Mouse (Mus musculus) hindbrain, postnatal 0 days (tissue): ENCODE data around the gene Ptges3. TPM values are rescaled to one million over a fixed set of nuclear protein-coding genes. Genes with fewer than 3 reads are reported as not detected.
A peak's percentile ranks its signal among the peaks of the same experiment; 100 is the strongest.

Experiments
- ATAC-seq: fragments of 200-750 bp; cut with Nextera tagmentation; 2 replicates; pipeline ENCODE4 v1.8.0; 2017; ENCODE audit warnings: mild to moderate bottlenecking, moderate TSS enrichment, moderate library complexity
- DNase-seq: peaks from one replicate; pipeline ENCODE4 v3.0.0-alpha.2; 2015; ENCODE audit warnings: low spot score
- H3K27ac ChIP-seq: fragments of 300-500 bp; sonication (generic); 2 replicates; pipeline ENCODE4 v1.5.1; 2014; ENCODE audit warnings: mild to moderate bottlenecking
- H3K27me3 ChIP-seq: fragments of 300-500 bp; sonication (generic); 2 replicates; pipeline ENCODE4 v1.6.1; 2014; ENCODE audit warnings: low read length, mixed read lengths; ENCODE audit not compliant: insufficient read depth
- H3K36me3 ChIP-seq: fragments of 300-500 bp; sonication (generic); 2 replicates; pipeline ENCODE4 v1.6.1; 2014; ENCODE audit warnings: low read length, mixed read lengths; ENCODE audit not compliant: insufficient read depth
- H3K4me1 ChIP-seq: fragments of 300-500 bp; sonication (generic); 2 replicates; pipeline ENCODE4 v1.6.1; 2014; ENCODE audit warnings: antibody characterized with exemption, low read length, mixed read lengths; ENCODE audit not compliant: insufficient read depth
- H3K4me2 ChIP-seq: fragments of 300-500 bp; sonication (generic); 2 replicates; pipeline ENCODE4 v1.6.1; 2014; ENCODE audit warnings: low read depth, mild to moderate bottlenecking, low read length, moderate library complexity, mixed read lengths
- H3K4me3 ChIP-seq: fragments of 300-500 bp; sonication (generic); 2 replicates; pipeline ENCODE4 v1.5.1; 2014; ENCODE audit warnings: low read length
- H3K9ac ChIP-seq: fragments of 300-500 bp; sonication (generic); replicated peaks from 2 replicates; pipeline ENCODE4 v1.6.1; 2014; ENCODE audit warnings: mild to moderate bottlenecking, low read length, moderate library complexity, mixed read lengths
- H3K9me3 ChIP-seq: fragments of 300-500 bp; sonication (generic); 2 replicates; pipeline ENCODE4 v1.6.1; 2016; ENCODE audit warnings: low read length, mixed read lengths
- CTCF ChIP-seq: IDR thresholded peaks from 2 replicates; pipeline ENCODE4 v1.5.1; 2016; ENCODE audit warnings: antibody characterized with exemption, control low read depth, low read depth
- WGBS: fragments of 180-500 bp; shearing (Covaris S2); extraction: QIAGEN DNeasy Blood & Tissue Kit; methylation state at CpG from one replicate; pipeline ENCODE4 v1.1.7; 2014; 5-methylcytosine and 5-hydroxymethylcytosine counted together
- polyA plus RNA-seq: library from polyadenylated mRNA; unstranded; fragments of >200 nt; fragmentation: Nextera tagmentation; extraction: Ambion mirVana; gene quantifications from 2 replicates; pipeline ENCODE4 v1.2.1, GENCODE M21; 2015
- total RNA-seq: library from RNA; depleted of rRNA; stranded (reverse); fragments of >200 nt; gene quantifications from 2 replicates; pipeline ENCODE4 v1.2.3, GENCODE M21; 2014

Gene Ptges3
- total and polyA plus RNA-seq, 2 experiments from 2014 or later: 87.7 to 417 TPM

- H3K9ac ChIP-seq: peak overlapping the region; percentile 99
- peak overlapping the region; percentile 88 for H3K4me2 ChIP-seq
- WGBS: 5% methylated on average over 10 of the region's 10 CpGs
- H3K27me3 ChIP-seq: no peaks in the 10 kb centered on the region
- H3K27ac ChIP-seq: peak overlapping the region; percentile 93
- peaks cover 13% of the 10 kb centered on the region; the same call in 1 of the 2 replicates for H3K4me1 ChIP-seq
- DNase-seq (peak; percentile 57), ATAC-seq (no peak)
- H3K9me3 ChIP-seq: no peaks in the 10 kb centered on the region
- no peak for TF ChIP-seq CTCF
- peak overlapping the region; percentile 98 for H3K4me3 ChIP-seq
- peaks cover 20% of the 10 kb centered on the region for H3K36me3 ChIP-seq
Observed at GRCm38 (mm10) chr10:128036746-128037425, 21.9 kb upstream of the Ptges3 start.

- H3K9ac ChIP-seq: no peak overlapping the region
- WGBS: 73% methylated on average over 3 of the region's 3 CpGs
Observed at GRCm38 (mm10) chr10:128037921-128038320, 20.8 kb upstream of the Ptges3 start.

GRCm38 (mm10) chr10:128039167-128039566 is 19.6 kb upstream of the Ptges3 start:
- Histone ChIP-seq H3K9ac (no peak overlapping the region), H3K4me2 (no peak overlapping the region), H3K4me3 (no peak overlapping the region), H3K4me1 (peaks cover 13% of the 10 kb centered on the region; the same call in 1 of the 2 replicates), H3K27me3 (no peaks in the 10 kb centered on the region), H3K27ac (no peak overlapping the region), H3K36me3 (peaks cover 20% of the 10 kb centered on the region), H3K9me3 (no peaks in the 10 kb centered on the region)
- no peak for TF ChIP-seq CTCF
- no peak for DNase-seq
- 69% methylated on average over 5 of the region's 5 CpGs for WGBS
- no peak for ATAC-seq

More at GRCm38 (mm10) chr10:128037921-128038320, 20.8 kb upstream of the Ptges3 start:
- DNase-seq (no peak), ATAC-seq (no peak)
- no peak for TF ChIP-seq CTCF
- Histone ChIP-seq H3K4me1 (peaks cover 13% of the 10 kb centered on the region; the same call in 1 of the 2 replicates), H3K27me3 (no peaks in the 10 kb centered on the region), H3K9me3 (no peaks in the 10 kb centered on the region), H3K4me3 (no peak overlapping the region), H3K4me2 (peak overlapping the region; percentile 88), H3K27ac (no peak overlapping the region), H3K36me3 (peaks cover 20% of the 10 kb centered on the region)

- H3K4me2 ChIP-seq: no peak overlapping the region
- peaks cover 27% of the 10 kb centered on the region for H3K36me3 ChIP-seq
- H3K4me1 ChIP-seq: peaks cover 9% of the 10 kb centered on the region; the same call in 1 of the 2 replicates
- H3K27ac ChIP-seq: no peak overlapping the region
- WGBS: 64% methylated on average over 3 of the region's 3 CpGs
- TF ChIP-seq CTCF: peak; percentile 22; the same call in 1 of the 2 replicates
- no peaks in the 10 kb centered on the region for H3K27me3 ChIP-seq
- no peak overlapping the region for H3K9ac ChIP-seq
- ATAC-seq (no peak), DNase-seq (no peak)
- H3K4me3 ChIP-seq: no peak overlapping the region
- no peaks in the 10 kb centered on the region for H3K9me3 ChIP-seq
Observed at GRCm38 (mm10) chr10:128039858-128040257, 18.9 kb upstream of the Ptges3 start.

GRCm38 (mm10) chr10:128040293-128040692 is 18.5 kb upstream of the Ptges3 start:
- no peak for TF ChIP-seq CTCF
- ATAC-seq: no peak

GRCm38 (mm10) chr10:128041636-128042035 is 17.1 kb upstream of the Ptges3 start:
- Histone ChIP-seq H3K9me3 (no peaks in the 10 kb centered on the region), H3K27ac (no peak overlapping the region), H3K27me3 (no peaks in the 10 kb centered on the region), H3K4me3 (no peak overlapping the region), H3K9ac (no peak overlapping the region), H3K4me2 (no peak overlapping the region), H3K4me1 (peaks cover 8% of the 10 kb centered on the region; the same call in 1 of the 2 replicates), H3K36me3 (peaks cover 36% of the 10 kb centered on the region)
- 76% methylated on average over 4 of the region's 4 CpGs for WGBS
- no peak for TF ChIP-seq CTCF
- no peak for ATAC-seq
- no peak for DNase-seq

More at GRCm38 (mm10) chr10:128040293-128040692, 18.5 kb upstream of the Ptges3 start:
- peaks cover 30% of the 10 kb centered on the region for H3K36me3 ChIP-seq
- peaks cover 8% of the 10 kb centered on the region; the same call in 1 of the 2 replicates for H3K4me1 ChIP-seq
- H3K4me3 ChIP-seq: no peak overlapping the region
- H3K9me3 ChIP-seq: no peaks in the 10 kb centered on the region
- H3K4me2 ChIP-seq: no peak overlapping the region
- no peak overlapping the region for H3K27ac ChIP-seq
- no peak for DNase-seq
- H3K9ac ChIP-seq: no peak overlapping the region
- 91% methylated on average over 5 of the region's 5 CpGs for WGBS
- H3K27me3 ChIP-seq: no peaks in the 10 kb centered on the region

- no peaks in the 10 kb centered on the region for H3K27me3 ChIP-seq
- peaks cover 39% of the 10 kb centered on the region for H3K36me3 ChIP-seq
- H3K4me3 ChIP-seq: no peak overlapping the region
- H3K27ac ChIP-seq: no peak overlapping the region
- no peak overlapping the region for H3K4me2 ChIP-seq
- no peak for TF ChIP-seq CTCF
- DNase-seq (no peak), ATAC-seq (no peak)
- H3K9me3 ChIP-seq: no peaks in the 10 kb centered on the region
- 88% methylated on average over 3 of the region's 3 CpGs for WGBS
- peaks cover 8% of the 10 kb centered on the region; the same call in 1 of the 2 replicates for H3K4me1 ChIP-seq
- H3K9ac ChIP-seq: no peak overlapping the region; the same call in 1 of the 2 replicates
Observed at GRCm38 (mm10) chr10:128042466-128042865, 16.3 kb upstream of the Ptges3 start.
